Mouse (Mus musculus): ENCODE measurements around the gene Ttc7. TPM values are rescaled to one million over a fixed set of nuclear protein-coding genes. Genes with fewer than 3 reads are reported as not detected.

Gene Ttc7
- total and polyA plus RNA-seq, 2 experiments from 2014 or later = 2.7 to 6.7 TPM

DNA sequence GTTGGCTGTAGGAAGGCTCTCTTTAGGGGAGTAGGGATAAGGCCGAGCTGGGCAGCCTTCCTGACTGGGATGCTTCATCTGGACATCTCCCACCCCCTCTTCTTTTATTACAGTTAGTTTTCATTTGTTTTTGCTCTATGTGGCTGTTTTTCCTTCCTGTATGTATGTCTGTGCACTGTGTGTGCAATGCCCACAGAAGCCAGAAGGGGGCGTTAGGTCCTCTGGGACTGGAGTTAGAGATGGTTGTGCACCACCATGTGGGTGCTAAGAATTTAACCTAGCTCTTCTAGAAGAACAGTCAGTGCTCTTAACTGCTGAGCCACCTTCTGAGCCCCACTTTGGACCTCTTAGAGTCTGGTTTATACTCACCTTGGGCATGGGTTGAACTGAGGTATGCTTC is 53.0 kb downstream of the Ttc7 start:
- H3K36me3 ChIP-seq (replicated peaks; ENCODE audit: control insufficient read depth, insufficient read depth, low read length) = no peaks in the 10 kb centered on the region
- no peak overlapping the region for H3K27ac ChIP-seq (ENCODE audit: low read depth)
- ATAC-seq (ENCODE audit: insufficient read depth, low read depth) (no peak), DNase-seq (ENCODE audit: low spot score) (no peak)
- no peak overlapping the region for H3K4me2 ChIP-seq (ENCODE audit: low read depth, low read length)
- no peaks in the 10 kb centered on the region; the same call in 1 of the 2 replicates for H3K27me3 ChIP-seq (ENCODE audit: control insufficient read depth, insufficient read depth, low read length)
- no peak overlapping the region for H3K9ac ChIP-seq (replicated peaks; ENCODE audit: low read depth, low read length)
- no peaks in the 10 kb centered on the region; the same call in 1 of the 2 replicates for H3K9me3 ChIP-seq (replicated peaks; ENCODE audit: control insufficient read depth, low read length)
- TF ChIP-seq EP300 (IDR thresholded peaks at IDR 0.05; ENCODE audit: low read depth) (no peak), CTCF (IDR thresholded peaks at IDR 0.05; ENCODE audit: low read depth) (no peak)
- WGBS = 68% methylated on average over 2 of the region's 2 CpGs
- no peak overlapping the region for H3K4me3 ChIP-seq (ENCODE audit: low read depth, low read length)
- peaks cover 9% of the 10 kb centered on the region; the same call in 1 of the 2 replicates for H3K4me1 ChIP-seq (ENCODE audit: control insufficient read depth, insufficient read depth)

GRCm38 (mm10) chr17:87336910-87337309 is 54.2 kb downstream of the Ttc7 start:
- H3K4me3 ChIP-seq (ENCODE audit: low read depth, low read length) = no peak overlapping the region
- no peak overlapping the region for H3K27ac ChIP-seq (ENCODE audit: low read depth)
- H3K4me2 ChIP-seq (ENCODE audit: low read depth, low read length) = no peak overlapping the region
- TF ChIP-seq CTCF (IDR thresholded peaks at IDR 0.05; ENCODE audit: low read depth) (no peak), EP300 (IDR thresholded peaks at IDR 0.05; ENCODE audit: low read depth) (no peak)
- H3K4me1 ChIP-seq (ENCODE audit: control insufficient read depth, insufficient read depth) = 0 out of 2 replicates have a peak, but pooled peaks cover 3% of the 10 kb centered on the region
- no peak for DNase-seq (ENCODE audit: low spot score)
- WGBS = 81% methylated on average over 12 of the region's 12 CpGs
- no peak for ATAC-seq (ENCODE audit: insufficient read depth, low read depth)
- no peak overlapping the region for H3K9ac ChIP-seq (replicated peaks; ENCODE audit: low read depth, low read length)
- H3K36me3 ChIP-seq (replicated peaks; ENCODE audit: control insufficient read depth, insufficient read depth, low read length) = no peaks in the 10 kb centered on the region
- no peaks in the 10 kb centered on the region for H3K27me3 ChIP-seq (ENCODE audit: control insufficient read depth, insufficient read depth, low read length)
- H3K9me3 ChIP-seq (replicated peaks; ENCODE audit: control insufficient read depth, low read length) = no peaks in the 10 kb centered on the region; the same call in 1 of the 2 replicates

GRCm38 (mm10) chr17:87337683-87338082 is 55.0 kb downstream of the Ttc7 start:
- 64% methylated on average over 7 of the region's 7 CpGs for WGBS
- Histone ChIP-seq H3K9me3 (replicated peaks; ENCODE audit: control insufficient read depth, low read length) (no peaks in the 10 kb centered on the region; the same call in 1 of the 2 replicates), H3K36me3 (replicated peaks; ENCODE audit: control insufficient read depth, insufficient read depth, low read length) (no peaks in the 10 kb centered on the region), H3K4me1 (ENCODE audit: control insufficient read depth, insufficient read depth) (0 out of 2 replicates have a peak, but pooled peaks cover 3% of the 10 kb centered on the region), H3K4me2 (ENCODE audit: low read depth, low read length) (no peak overlapping the region), H3K9ac (replicated peaks; ENCODE audit: low read depth, low read length) (no peak overlapping the region), H3K27me3 (ENCODE audit: control insufficient read depth, insufficient read depth, low read length) (no peaks in the 10 kb centered on the region), H3K27ac (ENCODE audit: low read depth) (no peak overlapping the region), H3K4me3 (ENCODE audit: low read depth, low read length) (no peak overlapping the region)
- TF ChIP-seq EP300 (IDR thresholded peaks at IDR 0.05; ENCODE audit: low read depth) = no peak
- TF ChIP-seq CTCF (IDR thresholded peaks at IDR 0.05; ENCODE audit: low read depth) = no peak
- ATAC-seq (ENCODE audit: insufficient read depth, low read depth) (no peak), DNase-seq (ENCODE audit: low spot score) (no peak)

- H3K27ac ChIP-seq (ENCODE audit: low read depth) = no peak overlapping the region
- ATAC-seq (ENCODE audit: insufficient read depth, low read depth) (peak; percentile 27; the same call in 1 of the 2 replicates), DNase-seq (ENCODE audit: low spot score) (no peak)
- no peaks in the 10 kb centered on the region for H3K27me3 ChIP-seq (ENCODE audit: control insufficient read depth, insufficient read depth, low read length)
- H3K4me1 ChIP-seq (ENCODE audit: control insufficient read depth, insufficient read depth) = 0 out of 2 replicates have a peak, but pooled peaks cover 3% of the 10 kb centered on the region
- no peaks in the 10 kb centered on the region for H3K36me3 ChIP-seq (replicated peaks; ENCODE audit: control insufficient read depth, insufficient read depth, low read length)
- no peak overlapping the region for H3K4me2 ChIP-seq (ENCODE audit: low read depth, low read length)
- H3K9me3 ChIP-seq (replicated peaks; ENCODE audit: control insufficient read depth, low read length) = no peaks in the 10 kb centered on the region; the same call in 1 of the 2 replicates
- TF ChIP-seq CTCF (IDR thresholded peaks at IDR 0.05; ENCODE audit: low read depth) = no peak
- TF ChIP-seq EP300 (IDR thresholded peaks at IDR 0.05; ENCODE audit: low read depth) = no peak
- WGBS = 69% methylated on average over 1 of the region's 1 CpGs
- no peak overlapping the region for H3K9ac ChIP-seq (replicated peaks; ENCODE audit: low read depth, low read length)
- no peak overlapping the region for H3K4me3 ChIP-seq (ENCODE audit: low read depth, low read length)
Observed at GRCm38 (mm10) chr17:87339122-87339521, 56.4 kb downstream of the Ttc7 start.

DNA sequence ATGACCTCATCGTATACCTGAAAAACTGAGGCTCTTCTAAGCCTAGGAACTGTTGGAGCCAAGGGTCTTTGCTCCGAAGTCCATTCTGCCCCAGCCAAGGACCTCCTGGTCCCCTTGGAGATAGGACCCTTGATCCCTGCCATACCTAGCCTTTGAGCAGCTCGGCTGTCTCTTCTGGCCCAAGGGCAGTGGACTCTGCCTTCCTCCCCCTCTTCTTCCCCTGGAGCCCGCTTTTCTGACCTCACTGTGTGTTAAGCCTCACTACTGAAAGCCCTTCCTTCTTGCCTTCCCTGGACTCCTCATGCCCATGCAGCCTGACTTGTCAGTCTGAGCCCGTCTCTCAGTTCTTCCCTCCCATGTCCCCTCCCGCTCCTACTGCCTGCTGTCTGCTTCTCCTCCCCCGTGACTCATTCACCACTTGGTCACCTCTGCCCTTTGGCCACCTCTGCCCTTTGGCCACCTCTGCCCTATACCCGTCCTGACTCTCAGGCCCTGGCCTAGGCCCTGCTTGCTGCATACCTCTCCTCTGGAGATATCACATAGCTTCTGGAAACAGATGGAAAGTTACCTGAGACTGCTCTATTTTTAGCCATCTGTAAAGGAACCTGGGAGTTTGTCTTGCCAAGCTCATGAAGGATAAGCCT is 60.5 kb downstream of the Ttc7 start:
- no peaks in the 10 kb centered on the region for H3K9me3 ChIP-seq (replicated peaks; ENCODE audit: control insufficient read depth, low read length)
- H3K36me3 ChIP-seq (replicated peaks; ENCODE audit: control insufficient read depth, insufficient read depth, low read length) = no peaks in the 10 kb centered on the region
- H3K4me3 ChIP-seq (ENCODE audit: low read depth, low read length) = no peak overlapping the region
- H3K27ac ChIP-seq (ENCODE audit: low read depth) = no peak overlapping the region
- H3K9ac ChIP-seq (replicated peaks; ENCODE audit: low read depth, low read length) = no peak overlapping the region
- no peak overlapping the region for H3K4me2 ChIP-seq (ENCODE audit: low read depth, low read length)
- H3K27me3 ChIP-seq (ENCODE audit: control insufficient read depth, insufficient read depth, low read length) = no peaks in the 10 kb centered on the region
- DNase-seq (ENCODE audit: low spot score) (no peak), ATAC-seq (ENCODE audit: insufficient read depth, low read depth) (no peak)
- 0 out of 2 replicates have a peak, but pooled peaks cover 3% of the 10 kb centered on the region for H3K4me1 ChIP-seq (ENCODE audit: control insufficient read depth, insufficient read depth)
- TF ChIP-seq CTCF (IDR thresholded peaks at IDR 0.05; ENCODE audit: low read depth) (no peak), EP300 (IDR thresholded peaks at IDR 0.05; ENCODE audit: low read depth) (no peak)
- WGBS = 68% methylated on average over 8 of the region's 8 CpGs

Data from heart, postnatal 0 days (tissue).